Comparison of ENCODE assay signal across 9 mouse cellular contexts in genomic region chr11:98970191-98970925, GRCm38 (mm10). TPM values are rescaled to one million over a fixed set of nuclear protein-coding genes. Genes with fewer than 3 reads are reported as not detected.
DNase-seq lines count a peak whose midpoint lies in the region; ATAC-seq and TF ChIP-seq lines count a peak whose summit lies in the region.
"Had no signal": no experiment of that assay in that cellular context is flagged by ENCODE, and none has a peak within 500 bp of the region (broad histone marks: within the 10 kb centered on the region; RNA-seq: fewer than 3 reads in every experiment).

No protein-coding gene starts in this region.

- 76% methylated on average over 29 of the region's 29 CpGs for WGBS in intestine, embryonic 14.5 days
- 65% methylated on average over 29 of the region's 29 CpGs for WGBS in intestine, postnatal 0 days
- WGBS in forebrain, postnatal 0 days: 44% methylated on average over 29 of the region's 29 CpGs
- WGBS in midbrain, embryonic 13.5 days: 57% methylated on average over 29 of the region's 29 CpGs
- 64% methylated on average over 29 of the region's 29 CpGs for WGBS in lung, postnatal 0 days

- peak; percentile 54 for DNase-seq in intestine, embryonic 14.5 days (ENCODE audit: low spot score)
- DNase-seq in cerebellum, adult 9-10 months: peak; percentile 38
- DNase-seq in forebrain, postnatal 0 days: peak; percentile 17
- no peak for DNase-seq in T-cell, adult 2 months (ENCODE audit: low spot score)
- DNase-seq in left cerebral cortex, postnatal 14 days (ENCODE audit: low spot score in 2 of 2): no peak
- DNase-seq in lung, postnatal 0 days (ENCODE audit: low spot score): no peak

- 0 out of 2 replicates have a peak, but pooled peaks cover 5% of the 10 kb centered on the region for H3K9me3 ChIP-seq in intestine, embryonic 14.5 days (ENCODE audit: control insufficient read depth, low read length)
- H3K9me3 ChIP-seq in intestine, postnatal 0 days (ENCODE audit: control insufficient read depth): no peaks in the 10 kb centered on the region
- H3K9me3 ChIP-seq in forebrain, postnatal 0 days (ENCODE audit: low read length): no peaks in the 10 kb centered on the region
- no peaks in the 10 kb centered on the region for H3K9me3 ChIP-seq in midbrain, embryonic 13.5 days
- no peaks in the 10 kb centered on the region for H3K9me3 ChIP-seq in lung, postnatal 0 days (ENCODE audit: low read length)

- no peak for TF ChIP-seq CTCF in intestine, postnatal 0 days (IDR thresholded peaks at IDR 0.05; ENCODE audit: low read depth)
- TF ChIP-seq CTCF in forebrain, postnatal 0 days (IDR thresholded peaks at IDR 0.05; ENCODE audit: low read depth): no peak
- TF ChIP-seq CTCF in lung, postnatal 0 days (IDR thresholded peaks at IDR 0.05): no peak

- no peak overlapping the region for H3K4me3 ChIP-seq in intestine, embryonic 14.5 days (ENCODE audit: low read depth, low read length)
- no peak overlapping the region for H3K4me3 ChIP-seq in intestine, postnatal 0 days (ENCODE audit: low read depth, low read length)
- H3K4me3 ChIP-seq in forebrain, postnatal 0 days (ENCODE audit: low read depth, low read length): no peak overlapping the region
- no peak overlapping the region for H3K4me3 ChIP-seq in midbrain, embryonic 13.5 days (replicated peaks)
- no peak overlapping the region for H3K4me3 ChIP-seq in lung, postnatal 0 days (ENCODE audit: low read depth, low read length)

- H3K36me3 ChIP-seq in intestine, embryonic 14.5 days (ENCODE audit: control insufficient read depth, insufficient read depth, low read length): peaks cover 81% of the 10 kb centered on the region
- H3K36me3 ChIP-seq in intestine, postnatal 0 days (ENCODE audit: control insufficient read depth, insufficient read depth): peaks cover 83% of the 10 kb centered on the region
- peaks cover 13% of the 10 kb centered on the region; the same call in 1 of the 2 replicates for H3K36me3 ChIP-seq in forebrain, postnatal 0 days (ENCODE audit: insufficient read depth)
- H3K36me3 ChIP-seq in midbrain, embryonic 13.5 days: peaks cover 14% of the 10 kb centered on the region
- peaks cover 35% of the 10 kb centered on the region for H3K36me3 ChIP-seq in lung, postnatal 0 days (ENCODE audit: insufficient read depth, low read length)

- H3K9ac ChIP-seq in intestine, embryonic 14.5 days (ENCODE audit: low read length): no peak overlapping the region
- no peak overlapping the region for H3K9ac ChIP-seq in intestine, postnatal 0 days (ENCODE audit: low read depth, low read length)
- no peak overlapping the region for H3K9ac ChIP-seq in forebrain, postnatal 0 days
- peak overlapping the region; percentile 58 for H3K9ac ChIP-seq in midbrain, embryonic 13.5 days (replicated peaks)
- no peak overlapping the region for H3K9ac ChIP-seq in lung, postnatal 0 days (replicated peaks; ENCODE audit: low read depth)

- H3K27ac ChIP-seq in intestine, embryonic 14.5 days (ENCODE audit: low read depth): peak overlapping the region; percentile 60
- no peak overlapping the region; the same call in 1 of the 2 replicates for H3K27ac ChIP-seq in intestine, postnatal 0 days (ENCODE audit: low read depth, low read length)
- H3K27ac ChIP-seq in forebrain, postnatal 0 days (ENCODE audit: low read depth, low read length): peak overlapping the region; percentile 88
- H3K27ac ChIP-seq in midbrain, embryonic 13.5 days: peak overlapping the region; percentile 92
- no peak overlapping the region for H3K27ac ChIP-seq in lung, postnatal 0 days (ENCODE audit: low read length)

- no peaks in the 10 kb centered on the region for H3K27me3 ChIP-seq in intestine, embryonic 14.5 days (replicated peaks; ENCODE audit: control insufficient read depth, insufficient read depth, low read length)
- H3K27me3 ChIP-seq in intestine, postnatal 0 days (replicated peaks; ENCODE audit: control insufficient read depth, insufficient read depth, low read length): no peaks in the 10 kb centered on the region
- H3K27me3 ChIP-seq in forebrain, postnatal 0 days (ENCODE audit: insufficient read depth, low read length): no peaks in the 10 kb centered on the region
- no peaks in the 10 kb centered on the region for H3K27me3 ChIP-seq in midbrain, embryonic 13.5 days
- no peaks in the 10 kb centered on the region for H3K27me3 ChIP-seq in lung, postnatal 0 days (replicated peaks; ENCODE audit: insufficient read depth, low read length)
- H3K27me3 ChIP-seq: Patski had no signal

- H3K4me1 ChIP-seq in intestine, embryonic 14.5 days (replicated peaks; ENCODE audit: control insufficient read depth, insufficient read depth, low read length): peaks cover 63% of the 10 kb centered on the region
- 0 out of 2 replicates have a peak, but pooled peaks cover 3% of the 10 kb centered on the region for H3K4me1 ChIP-seq in intestine, postnatal 0 days (replicated peaks; ENCODE audit: control insufficient read depth, insufficient read depth, low read length)
- peaks cover 46% of the 10 kb centered on the region for H3K4me1 ChIP-seq in forebrain, postnatal 0 days (ENCODE audit: insufficient read depth)
- peaks cover 70% of the 10 kb centered on the region for H3K4me1 ChIP-seq in midbrain, embryonic 13.5 days (replicated peaks)
- peaks cover 26% of the 10 kb centered on the region for H3K4me1 ChIP-seq in lung, postnatal 0 days (ENCODE audit: insufficient read depth, low read depth, low read length)

- intact Hi-C loops in left cerebral cortex, postnatal 14 days (cut with DNase I): loop anchor here (2.0 kb wide), 2 partner anchors 38 to 46 kb away; no protein-coding TSS in a partner anchor

- ATAC-seq in intestine, embryonic 14.5 days (replicated peaks; ENCODE audit: low FRiP score, low TSS enrichment, low read depth): no peak
- ATAC-seq in intestine, postnatal 0 days: no peak
- no peak for ATAC-seq in forebrain, postnatal 0 days
- ATAC-seq in midbrain, embryonic 13.5 days: no peak
- ATAC-seq in lung, postnatal 0 days: no peak
- ATAC-seq: Patski had no signal

- TF ChIP-seq EP300 in lung, postnatal 0 days (IDR thresholded peaks at IDR 0.05): no peak

- no peak overlapping the region for H3K4me2 ChIP-seq in intestine, embryonic 14.5 days (ENCODE audit: low read length)
- no peak overlapping the region for H3K4me2 ChIP-seq in intestine, postnatal 0 days (replicated peaks; ENCODE audit: low read depth)
- peak overlapping the region; percentile 39; the same call in 1 of the 2 replicates for H3K4me2 ChIP-seq in forebrain, postnatal 0 days (ENCODE audit: low read depth)
- H3K4me2 ChIP-seq in midbrain, embryonic 13.5 days (replicated peaks): peak overlapping the region; percentile 49
- no peak overlapping the region for H3K4me2 ChIP-seq in lung, postnatal 0 days (replicated peaks; ENCODE audit: low read depth, low read length)

RNA-seq across cellular contexts. Expression of gene Gjd3, which starts 12.5 kb away (rescaled TPM):
- polyA plus RNA-seq in intestine, embryonic 14.5 days (2014; fragmentation: Nextera tagmentation; extraction: Ambion mirVana): 0.22 TPM in 1 of 2 replicates, not detected in the other
- 0.61 and 0.80 TPM in 2 replicates for polyA plus RNA-seq in intestine, postnatal 0 days (2015; fragmentation: Nextera tagmentation; extraction: Ambion mirVana)
- 1.2 and 1.4 TPM in 2 replicates for total RNA-seq in forebrain, postnatal 0 days (2014; rRNA removed)
- polyA plus RNA-seq in forebrain, postnatal 0 days (2015; fragmentation: Nextera tagmentation; extraction: Ambion mirVana): 2.0 and 2.7 TPM in 2 replicates
- polyA plus RNA-seq in midbrain, embryonic 13.5 days (2015; fragmentation: Nextera tagmentation; extraction: Ambion mirVana): 0.58 and 0.99 TPM in 2 replicates
- total RNA-seq in left cerebral cortex, postnatal 14 days (2021): 1 to 10 TPM; 2.8 to 3.1 TPM
- 0.56 and 1.0 TPM in 2 replicates for polyA plus RNA-seq in lung, postnatal 0 days (2015; fragmentation: Nextera tagmentation; extraction: Ambion mirVana)

RNA-seq across cellular contexts. Expression of gene Rara, which starts 42.7 kb away (rescaled TPM):
- 42.4 and 43.6 TPM in 2 replicates for polyA plus RNA-seq in intestine, embryonic 14.5 days (2014; fragmentation: Nextera tagmentation; extraction: Ambion mirVana)
- polyA plus RNA-seq in intestine, postnatal 0 days (2015; fragmentation: Nextera tagmentation; extraction: Ambion mirVana): 22.2 and 22.4 TPM in 2 replicates
- 11.6 and 15.2 TPM in 2 replicates for total RNA-seq in forebrain, postnatal 0 days (2014; rRNA removed)
- polyA plus RNA-seq in forebrain, postnatal 0 days (2015; fragmentation: Nextera tagmentation; extraction: Ambion mirVana): 9.5 and 10.7 TPM in 2 replicates
- 7.5 and 9.1 TPM in 2 replicates for polyA plus RNA-seq in midbrain, embryonic 13.5 days (2015; fragmentation: Nextera tagmentation; extraction: Ambion mirVana)
- 10 to 100 TPM; 14.6 to 15.1 TPM for total RNA-seq in left cerebral cortex, postnatal 14 days (2021)
- 26.2 and 28.8 TPM in 2 replicates for polyA plus RNA-seq in lung, postnatal 0 days (2015; fragmentation: Nextera tagmentation; extraction: Ambion mirVana)

RNA-seq across cellular contexts. Expression of gene Top2a, which starts 53.6 kb away (rescaled TPM):
- polyA plus RNA-seq in intestine, embryonic 14.5 days (2014; fragmentation: Nextera tagmentation; extraction: Ambion mirVana): 248 and 272 TPM in 2 replicates
- 40.9 and 41.8 TPM in 2 replicates for polyA plus RNA-seq in intestine, postnatal 0 days (2015; fragmentation: Nextera tagmentation; extraction: Ambion mirVana)
- 30.2 and 40.7 TPM in 2 replicates for total RNA-seq in forebrain, postnatal 0 days (2014; rRNA removed)
- 18.1 and 19.7 TPM in 2 replicates for polyA plus RNA-seq in forebrain, postnatal 0 days (2015; fragmentation: Nextera tagmentation; extraction: Ambion mirVana)
- polyA plus RNA-seq in midbrain, embryonic 13.5 days (2015; fragmentation: Nextera tagmentation; extraction: Ambion mirVana): 118 and 125 TPM in 2 replicates
- 1 to 10 TPM; 4.1 to 4.9 TPM for total RNA-seq in left cerebral cortex, postnatal 14 days (2021)
- polyA plus RNA-seq in lung, postnatal 0 days (2015; fragmentation: Nextera tagmentation; extraction: Ambion mirVana): 11.1 and 16.9 TPM in 2 replicates

Comparison
In these comparisons a context has a peak if more than half of its experiments do, and no peak if none do; other contexts are left out.
1. H3K27ac ChIP-seq: peak in intestine, embryonic 14.5 days (single experiment), forebrain, postnatal 0 days (single experiment) and midbrain, embryonic 13.5 days (single experiment); none in intestine, postnatal 0 days (single experiment) and lung, postnatal 0 days (single experiment).
2. DNase-seq: peak in intestine, embryonic 14.5 days (single experiment), cerebellum, adult 9-10 months (single experiment) and forebrain, postnatal 0 days (single experiment); none in T-cell, adult 2 months (single experiment), left cerebral cortex, postnatal 14 days (0 of 2) and lung, postnatal 0 days (single experiment).
3. H3K4me2 ChIP-seq: peak in forebrain, postnatal 0 days (single experiment) and midbrain, embryonic 13.5 days (single experiment); none in intestine, embryonic 14.5 days (single experiment), intestine, postnatal 0 days (single experiment) and lung, postnatal 0 days (single experiment).